Comparison of ENCODE assay signal across 9 mouse cellular contexts in the genomic region with DNA sequence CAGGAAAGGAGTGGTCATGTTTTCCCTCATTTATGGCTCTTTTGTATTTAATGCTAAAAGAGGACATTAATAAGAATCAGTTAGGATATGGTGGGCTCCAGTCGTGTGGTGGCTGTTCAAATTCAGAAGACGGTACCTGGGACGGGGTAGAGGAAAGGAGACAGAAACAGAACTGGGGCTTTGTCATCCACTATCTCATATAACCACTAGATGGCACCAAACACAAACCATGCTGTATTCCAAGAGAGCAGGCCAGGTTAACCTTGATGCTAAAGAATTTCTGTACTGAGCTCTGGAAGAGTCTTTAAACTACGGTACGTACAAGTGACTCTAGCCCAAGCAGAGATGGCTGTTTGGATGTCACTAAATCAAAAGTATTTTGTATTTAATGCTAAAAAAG.
DNase-seq lines count a peak whose midpoint lies in the region; ATAC-seq and TF ChIP-seq lines count a peak whose summit lies in the region.
"Had no signal": no experiment of that assay in that cellular context is flagged by ENCODE, and none has a peak within 500 bp of the region (broad histone marks: within the 10 kb centered on the region; RNA-seq: fewer than 3 reads in every experiment).

No protein-coding gene starts in this region.

- no peak overlapping the region for H3K4me3 ChIP-seq in ES-E14 (ENCODE audit: insufficient read depth in 1 of 2, low read depth in 1 of 2, low read length in 2 of 2, poor library complexity in 1 of 2, severe bottlenecking in 1 of 2)
- H3K4me3 ChIP-seq in limb, embryonic 14.5 days (replicated peaks; ENCODE audit: low read length), result no peak overlapping the region
- H3K4me3 ChIP-seq: liver, embryonic 13.5 days had no signal

- 28% methylated on average over 5 of the region's 5 CpGs for WGBS in limb, embryonic 14.5 days

- no peak for TF ChIP-seq POLR2A in limb, embryonic 14.5 days (IDR thresholded peaks at IDR 0.05; ENCODE audit: borderline replicate concordance, extremely low read depth, insufficient read depth, insufficient read length)

- peak; percentile 53 for DNase-seq in layer of hippocampus, adult 9-10 months (ENCODE audit: low spot score)
- DNase-seq in layer of hippocampus, postnatal 36 days, result no peak
- DNase-seq in ES-E14 (ENCODE audit: low read depth, low spot score), result peak; percentile 60
- DNase-seq in cerebellum, adult 8-10 months, result peak; percentile 18
- peak; percentile 28 to 43 for DNase-seq in heart, postnatal 36 days
- DNase-seq in limb, embryonic 14.5 days (ENCODE audit: low spot score), result peak; percentile 76
- DNase-seq in retina, embryonic 14.5 days (ENCODE audit: low spot score), result peak; percentile 86
- DNase-seq in frontal cortex, postnatal 14 days (ENCODE audit: low spot score in 2 of 2), result no peak
- DNase-seq: liver, embryonic 13.5 days had no signal

- intact Hi-C loops in heart, postnatal 36 days (cut with DNase I), result loop anchor here (1.0 to 10.0 kb wide), 3 partner anchors 155 to 578 kb away; no protein-coding TSS in a partner anchor

- no peaks in the 10 kb centered on the region for H3K9me3 ChIP-seq in ES-E14 (ENCODE audit: control insufficient read depth, insufficient read depth, low read depth, low read length)
- no peaks in the 10 kb centered on the region for H3K9me3 ChIP-seq in limb, embryonic 14.5 days (ENCODE audit: control insufficient read depth, low read length)
- H3K9me3 ChIP-seq: liver, embryonic 13.5 days had no signal

- H3K27ac ChIP-seq in ES-E14 (ENCODE audit: insufficient read depth, low read depth, low read length, poor library complexity, severe bottlenecking), result no peak overlapping the region
- no peak overlapping the region for H3K27ac ChIP-seq in limb, embryonic 14.5 days (replicated peaks; ENCODE audit: low read depth, low read length)
- H3K27ac ChIP-seq: liver, embryonic 13.5 days had no signal

- peaks cover 9 to 10% of the 10 kb centered on the region in 2 experiments for H3K4me1 ChIP-seq in ES-E14 (ENCODE audit: control insufficient read depth in 2 of 2, insufficient read depth in 2 of 2, low read length in 2 of 2, poor library complexity in 1 of 2)
- H3K4me1 ChIP-seq in limb, embryonic 14.5 days (ENCODE audit: control insufficient read depth, insufficient read depth, low read length), result peaks cover 13% of the 10 kb centered on the region
- H3K4me1 ChIP-seq: liver, embryonic 13.5 days had no signal

- H3K36me3 ChIP-seq in ES-E14 (ENCODE audit: control insufficient read depth, insufficient read depth, low read length, poor library complexity, severe bottlenecking), result no peaks in the 10 kb centered on the region
- no peaks in the 10 kb centered on the region for H3K36me3 ChIP-seq in limb, embryonic 14.5 days (ENCODE audit: control insufficient read depth, insufficient read depth, low read length)
- H3K36me3 ChIP-seq: liver, embryonic 13.5 days had no signal

- no peak overlapping the region for H3K9ac ChIP-seq in ES-E14 (ENCODE audit: insufficient read depth, low read depth, low read length, poor library complexity, severe bottlenecking)
- no peak overlapping the region for H3K9ac ChIP-seq in limb, embryonic 14.5 days (ENCODE audit: low read depth, low read length, severe bottlenecking)
- H3K9ac ChIP-seq: liver, embryonic 13.5 days had no signal

- no peak; the same call in 1 of the 2 replicates for ATAC-seq in limb, embryonic 14.5 days (ENCODE audit: low FRiP score, low read depth)

- H3K27me3 ChIP-seq in limb, embryonic 14.5 days (ENCODE audit: control insufficient read depth, insufficient read depth, low read length), result no peaks in the 10 kb centered on the region
- H3K27me3 ChIP-seq: liver, embryonic 13.5 days had no signal

- H3K4me2 ChIP-seq in limb, embryonic 14.5 days (replicated peaks; ENCODE audit: low read depth, low read length, severe bottlenecking), result no peak overlapping the region
- H3K4me2 ChIP-seq: liver, embryonic 13.5 days had no signal

- in situ Hi-C loops in ES-E14 (cut with MboI; ENCODE audit: low sequenced_read_pairs in 2 of 2, unreplicated experiment in 2 of 2), result no loop called here

TF ChIP-seq in ES-E14, 5 proteins besides CTCF, POLR2A, EP300 and RAD21:
- TF ChIP-seq MAFK (IDR thresholded peaks at IDR 0.05; ENCODE audit: insufficient read depth, low read depth, low read length) (no peak), ZC3H11A (IDR thresholded peaks at IDR 0.05; ENCODE audit: borderline replicate concordance, low read depth, low read length) (peak; percentile 68; the same call in 1 of the 2 replicates), ZNF384 (IDR thresholded peaks at IDR 0.05; ENCODE audit: low read depth, low read length) (no peak), HCFC1 (IDR thresholded peaks at IDR 0.05; ENCODE audit: borderline replicate concordance, insufficient read depth, low read length) (no peak), CHD2 (IDR thresholded peaks at IDR 0.05; ENCODE audit: low read depth, low read length) (no peak)

Comparison
In these comparisons a context has a peak if more than half of its experiments do, and no peak if none do; other contexts are left out.
1. DNase-seq: peak in layer of hippocampus, adult 9-10 months (single experiment), ES-E14 (single experiment), cerebellum, adult 8-10 months (single experiment), heart, postnatal 36 days (2 of 2), limb, embryonic 14.5 days (single experiment) and retina, embryonic 14.5 days (single experiment); none in layer of hippocampus, postnatal 36 days (0 of 2) and frontal cortex, postnatal 14 days (0 of 2).